Mouse (Mus musculus) kidney, embryonic 14.5 days (tissue): Measurements from ENCODE around the gene Slc38a7. TPM values are rescaled to one million over a fixed set of nuclear protein-coding genes. Genes with fewer than 3 reads are reported as not detected.
"Not testable (repeated sequence)": the region's sequence is repeated elsewhere in the genome, so short reads cannot be mapped to it uniquely, and the experiment has no call there.

Experiments used
- ATAC-seq: fragments of 200-750 bp; cut with Nextera tagmentation; 2 replicates; pipeline ENCODE4 v1.8.0; 2017; ENCODE audit warnings: moderate number of reproducible peaks, mild to moderate bottlenecking, moderate TSS enrichment, moderate library complexity; ENCODE audit not compliant: low FRiP score, low TSS enrichment
- H3K27ac ChIP-seq: fragments of 300-500 bp; sonication (generic); 2 replicates; pipeline ENCODE4 v1.5.1; 2014; ENCODE audit warnings: low read depth, mild to moderate bottlenecking, low read length, moderate library complexity, mixed read lengths
- H3K27me3 ChIP-seq: fragments of 300-500 bp; sonication (generic); 2 replicates; pipeline ENCODE4 v1.6.1; 2014; ENCODE audit warnings: mild to moderate bottlenecking, low read length; ENCODE audit not compliant: control insufficient read depth, insufficient read depth
- H3K36me3 ChIP-seq: fragments of 300-500 bp; sonication (generic); 2 replicates; pipeline ENCODE4 v1.6.1; 2014; ENCODE audit warnings: low read length, mixed read lengths; ENCODE audit not compliant: control insufficient read depth, insufficient read depth
- H3K4me1 ChIP-seq: fragments of 300-500 bp; sonication (generic); 2 replicates; pipeline ENCODE4 v1.6.1; 2014; ENCODE audit warnings: low read length, mixed read lengths; ENCODE audit not compliant: control insufficient read depth, insufficient read depth
- H3K4me2 ChIP-seq: fragments of 300-500 bp; sonication (generic); replicated peaks from 2 replicates; pipeline ENCODE4 v1.6.1; 2014; ENCODE audit warnings: low read depth, mild to moderate bottlenecking, low read length
- H3K4me3 ChIP-seq: fragments of 300-500 bp; sonication (generic); 2 replicates; pipeline ENCODE4 v1.5.1; 2014; ENCODE audit warnings: mild to moderate bottlenecking, low read length
- H3K9ac ChIP-seq: fragments of 300-500 bp; sonication (generic); 2 replicates; pipeline ENCODE4 v1.6.1; 2014; ENCODE audit warnings: low read depth, mild to moderate bottlenecking, low read length, moderate library complexity
- H3K9me3 ChIP-seq: fragments of 300-500 bp; sonication (generic); 2 replicates; pipeline ENCODE4 v1.6.1; 2016; ENCODE audit warnings: low read length; ENCODE audit not compliant: control insufficient read depth
- WGBS: fragments of 180-500 bp; shearing (Covaris S2); extraction: QIAGEN DNeasy Blood & Tissue Kit; methylation state at CpG from one replicate; pipeline ENCODE4 v1.1.7; 2014; 5-methylcytosine and 5-hydroxymethylcytosine counted together
- polyA plus RNA-seq: library from polyadenylated mRNA; unstranded; fragments of >200 nt; fragmentation: Nextera tagmentation; extraction: Ambion mirVana; gene quantifications from 2 replicates; pipeline ENCODE4 v1.2.1, GENCODE M21; 2014

Gene Slc38a7
- polyA plus RNA-seq, 1 experiment from 2014 or later, result 14.6 TPM

GRCm38 (mm10) chr8:95884491-95884890 lies 31.2 kb upstream of the Slc38a7 start:
- H3K9me3 ChIP-seq, result no peaks in the 10 kb centered on the region
- H3K36me3 ChIP-seq, result no peaks in the 10 kb centered on the region
- no peak overlapping the region for H3K27ac ChIP-seq
- no peak overlapping the region for H3K4me3 ChIP-seq
- 65% methylated on average over 12 of the region's 12 CpGs for WGBS
- H3K9ac ChIP-seq, result no peak overlapping the region
- no peak for ATAC-seq
- no peak overlapping the region for H3K4me2 ChIP-seq
- no peaks in the 10 kb centered on the region for H3K27me3 ChIP-seq
- peaks cover 6% of the 10 kb centered on the region for H3K4me1 ChIP-seq

GRCm38 (mm10) chr8:95882191-95882590 lies 28.9 kb upstream of the Slc38a7 start:
- ATAC-seq, result no peak
- Histone ChIP-seq H3K4me1 (peaks cover 12% of the 10 kb centered on the region), H3K27me3 (no peaks in the 10 kb centered on the region), H3K9ac (no peak overlapping the region), H3K27ac (no peak overlapping the region), H3K4me3 (no peak overlapping the region), H3K4me2 (no peak overlapping the region), H3K9me3 (no peaks in the 10 kb centered on the region), H3K36me3 (peaks cover 3% of the 10 kb centered on the region)
- WGBS, result 88% methylated on average over 9 of the region's 9 CpGs

GRCm38 (mm10) chr8:95881576-95881975 lies 28.2 kb upstream of the Slc38a7 start:
- Histone ChIP-seq H3K36me3 (peaks cover 9% of the 10 kb centered on the region), H3K27ac (no peak overlapping the region), H3K4me3 (no peak overlapping the region), H3K9me3 (no peaks in the 10 kb centered on the region), H3K4me1 (peaks cover 7% of the 10 kb centered on the region; the same call in 1 of the 2 replicates), H3K27me3 (no peaks in the 10 kb centered on the region), H3K9ac (no peak overlapping the region), H3K4me2 (no peak overlapping the region)
- ATAC-seq, result no peak
- 79% methylated on average over 3 of the region's 3 CpGs for WGBS

GRCm38 (mm10) chr8:95879823-95880222 lies 26.5 kb upstream of the Slc38a7 start:
- Histone ChIP-seq H3K4me1 (peaks cover 7% of the 10 kb centered on the region; the same call in 1 of the 2 replicates), H3K4me3 (no peak overlapping the region), H3K9me3 (no peaks in the 10 kb centered on the region), H3K9ac (no peak overlapping the region), H3K4me2 (no peak overlapping the region), H3K27ac (no peak overlapping the region), H3K27me3 (no peaks in the 10 kb centered on the region), H3K36me3 (peaks cover 23% of the 10 kb centered on the region)
- no peak for ATAC-seq
- WGBS, result 90% methylated on average over 4 of the region's 4 CpGs

- no peak overlapping the region for H3K4me2 ChIP-seq
- peaks cover 7% of the 10 kb centered on the region; the same call in 1 of the 2 replicates for H3K4me1 ChIP-seq
- no peak overlapping the region for H3K4me3 ChIP-seq
- no peaks in the 10 kb centered on the region for H3K27me3 ChIP-seq
- peak; percentile 54; the same call in 1 of the 2 replicates for ATAC-seq
- 49% methylated on average over 12 of the region's 12 CpGs for whole genome bisulfite sequencing
- H3K9me3 ChIP-seq, result no peaks in the 10 kb centered on the region
- H3K36me3 ChIP-seq, result peaks cover 34% of the 10 kb centered on the region
- H3K27ac ChIP-seq, result 0 out of 2 replicates have a peak overlapping the region, but pooled peaks have one; percentile 6
- no peak overlapping the region for H3K9ac ChIP-seq
Observed at GRCm38 (mm10) chr8:95878176-95878962, 25.0 kb upstream of the Slc38a7 start.

GRCm38 (mm10) chr8:95875270-95875669 lies 21.9 kb upstream of the Slc38a7 start:
- Histone ChIP-seq H3K36me3 (peaks cover 63% of the 10 kb centered on the region), H3K9me3 (no peaks in the 10 kb centered on the region), H3K27ac (no peak overlapping the region), H3K27me3 (no peaks in the 10 kb centered on the region), H3K4me1 (peaks cover 7% of the 10 kb centered on the region; the same call in 1 of the 2 replicates), H3K4me3 (no peak overlapping the region), H3K4me2 (no peak overlapping the region), H3K9ac (no peak overlapping the region)
- WGBS, result 96% methylated on average over 7 of the region's 7 CpGs
- ATAC-seq, result no peak

GRCm38 (mm10) chr8:95871690-95872089 lies 18.4 kb upstream of the Slc38a7 start:
- Histone ChIP-seq H3K27ac (no peak overlapping the region), H3K4me3 (no peak overlapping the region), H3K9me3 (no peaks in the 10 kb centered on the region), H3K4me2 (no peak overlapping the region), H3K9ac (no peak overlapping the region), H3K27me3 (no peaks in the 10 kb centered on the region), H3K36me3 (peaks cover 90% of the 10 kb centered on the region), H3K4me1 (no peaks in the 10 kb centered on the region)
- 92% methylated on average over 16 of the region's 16 CpGs for WGBS
- no peak for ATAC-seq

GRCm38 (mm10) chr8:95864851-95865250 lies 11.5 kb upstream of the Slc38a7 start:
- H3K4me1 ChIP-seq, H3K9me3 ChIP-seq, H3K4me2 ChIP-seq, H3K27me3 ChIP-seq, H3K4me3 ChIP-seq, ATAC-seq, H3K9ac ChIP-seq, H3K27ac ChIP-seq: not testable (repeated sequence)
- WGBS, result 93% methylated on average over 17 of the region's 18 CpGs
- peaks cover 44% of the 10 kb centered on the region for H3K36me3 ChIP-seq

- H3K9ac ChIP-seq, H3K4me2 ChIP-seq, H3K9me3 ChIP-seq, H3K27ac ChIP-seq, H3K27me3 ChIP-seq, H3K4me3 ChIP-seq, H3K4me1 ChIP-seq, ATAC-seq: not testable (repeated sequence)
- peaks cover 35% of the 10 kb centered on the region for H3K36me3 ChIP-seq
- 92% methylated on average over 10 of the region's 11 CpGs for WGBS
Observed at GRCm38 (mm10) chr8:95863761-95864440, 10.6 kb upstream of the Slc38a7 start.
